Mouse (Mus musculus) forebrain, postnatal 0 days (tissue): ENCODE measurements around the gene Fggy. TPM values are rescaled to one million over a fixed set of nuclear protein-coding genes. Genes with fewer than 3 reads are reported as not detected.

Source experiments
- ATAC-seq: fragments of 200-750 bp; cut with Nextera tagmentation; 2 replicates; pipeline ENCODE4 v1.8.0; 2017; ENCODE audit warnings: mild to moderate bottlenecking, moderate library complexity
- DNase-seq: peaks from one replicate; pipeline ENCODE4 v3.0.0-alpha.2; 2015
- H3K27ac ChIP-seq: fragments of 300-500 bp; sonication (generic); 2 replicates; pipeline ENCODE4 v1.5.1; 2014; ENCODE audit warnings: low read depth, mild to moderate bottlenecking, antibody characterized with exemption, low read length, moderate library complexity, mixed read lengths
- H3K27me3 ChIP-seq: fragments of 300-500 bp; sonication (generic); 2 replicates; pipeline ENCODE4 v1.6.1; 2014; ENCODE audit warnings: mild to moderate bottlenecking, low read length, mixed read lengths; ENCODE audit not compliant: insufficient read depth
- H3K36me3 ChIP-seq: fragments of 300-500 bp; sonication (generic); 2 replicates; pipeline ENCODE4 v1.6.1; 2014; ENCODE audit warnings: mild to moderate bottlenecking, moderate library complexity; ENCODE audit not compliant: insufficient read depth
- H3K4me1 ChIP-seq: fragments of 300-500 bp; sonication (generic); 2 replicates; pipeline ENCODE4 v1.6.1; 2014; ENCODE audit warnings: antibody characterized with exemption; ENCODE audit not compliant: insufficient read depth
- H3K4me2 ChIP-seq: fragments of 300-500 bp; sonication (generic); 2 replicates; pipeline ENCODE4 v1.6.1; 2014; ENCODE audit warnings: low read depth, mild to moderate bottlenecking, moderate library complexity
- H3K4me3 ChIP-seq: fragments of 300-500 bp; sonication (generic); 2 replicates; pipeline ENCODE4 v1.5.1; 2014; ENCODE audit warnings: low read depth, low read length, mixed read lengths
- H3K9ac ChIP-seq: fragments of 300-500 bp; sonication (generic); 2 replicates; pipeline ENCODE4 v1.6.1; 2014; ENCODE audit warnings: mild to moderate bottlenecking
- H3K9me3 ChIP-seq: fragments of 300-500 bp; sonication (generic); 2 replicates; pipeline ENCODE4 v1.6.1; 2016; ENCODE audit warnings: low read length
- CTCF ChIP-seq: sonication (generic); IDR thresholded peaks from 2 replicates; pipeline ENCODE4 v1.5.1; 2016; ENCODE audit warnings: antibody characterized with exemption, control low read depth, low read depth
- WGBS: fragments of 180-500 bp; shearing (Covaris S2); extraction: QIAGEN DNeasy Blood & Tissue Kit; methylation state at CpG from one replicate; pipeline ENCODE4 v1.1.7; 2014; 5-methylcytosine and 5-hydroxymethylcytosine counted together
- polyA plus RNA-seq: library from polyadenylated mRNA; unstranded; fragments of >200 nt; fragmentation: Nextera tagmentation; extraction: Ambion mirVana; gene quantifications from 2 replicates; pipeline ENCODE4 v1.2.1, GENCODE M21; 2015
- total RNA-seq: library from RNA; depleted of rRNA; stranded (reverse); fragments of >200 nt; gene quantifications from 2 replicates; pipeline ENCODE4 v1.2.3, GENCODE M21; 2014

Gene Fggy
- total and polyA plus RNA-seq, 2 experiments from 2014 or later = 4.8 to 4.9 TPM

DNA sequence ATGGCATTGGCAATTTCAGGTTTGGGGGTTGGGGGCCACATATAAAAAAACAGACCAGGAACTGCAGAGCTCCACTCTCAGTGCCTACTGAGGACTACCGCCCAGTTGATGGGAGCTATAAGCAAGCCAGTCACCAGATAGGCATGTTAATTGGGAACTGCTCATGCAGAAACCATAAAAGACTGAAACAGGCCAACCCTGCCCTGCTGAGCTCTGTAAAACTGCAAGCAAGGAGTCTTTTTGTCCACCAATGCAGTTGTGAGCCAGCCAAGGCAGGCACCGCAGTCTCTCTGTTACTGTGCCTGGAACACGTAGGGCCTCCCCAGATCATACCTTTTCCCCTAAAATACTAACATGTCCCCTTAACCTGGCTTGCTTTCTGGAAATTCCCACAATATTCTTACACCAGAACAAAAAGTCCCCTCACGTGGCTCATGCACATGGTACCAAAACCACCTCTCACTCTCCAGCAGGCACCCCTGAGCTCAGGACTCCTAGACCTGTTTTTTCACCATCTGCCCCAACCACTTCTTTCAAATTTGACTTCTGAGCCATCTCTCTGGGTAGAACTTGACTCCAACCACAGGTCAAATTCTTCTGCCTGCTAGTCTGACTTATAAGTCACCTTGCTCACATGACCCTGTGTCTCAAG, 377.2 kb downstream of the Fggy start:
- DNase-seq (no peak), ATAC-seq (no peak)
- H3K9ac ChIP-seq = no peak overlapping the region
- no peaks in the 10 kb centered on the region for H3K36me3 ChIP-seq
- H3K27ac ChIP-seq = no peak overlapping the region
- no peaks in the 10 kb centered on the region for H3K4me1 ChIP-seq
- H3K27me3 ChIP-seq = no peaks in the 10 kb centered on the region
- H3K4me3 ChIP-seq = no peak overlapping the region
- no peak for TF ChIP-seq CTCF
- 47% methylated on average over 4 of the region's 4 CpGs for WGBS
- H3K4me2 ChIP-seq = no peak overlapping the region
- H3K9me3 ChIP-seq = no peaks in the 10 kb centered on the region

- Histone ChIP-seq H3K4me2 (no peak overlapping the region), H3K36me3 (no peaks in the 10 kb centered on the region), H3K27me3 (no peaks in the 10 kb centered on the region), H3K27ac (no peak overlapping the region), H3K9ac (no peak overlapping the region), H3K9me3 (no peaks in the 10 kb centered on the region), H3K4me1 (no peaks in the 10 kb centered on the region), H3K4me3 (no peak overlapping the region)
- no peak for TF ChIP-seq CTCF
- DNase-seq (no peak), ATAC-seq (no peak)
- WGBS = 67% methylated on average over 3 of the region's 3 CpGs
Measured at GRCm38 (mm10) chr4:95938701-95939100, 381.4 kb downstream of the Fggy start.

- Histone ChIP-seq H3K9ac (no peak overlapping the region), H3K27me3 (no peaks in the 10 kb centered on the region), H3K9me3 (no peaks in the 10 kb centered on the region), H3K36me3 (no peaks in the 10 kb centered on the region), H3K27ac (no peak overlapping the region), H3K4me2 (no peak overlapping the region), H3K4me3 (no peak overlapping the region), H3K4me1 (no peaks in the 10 kb centered on the region)
- DNase-seq (no peak), ATAC-seq (no peak)
- WGBS = 83% methylated on average over 1 of the region's 1 CpGs
- no peak for TF ChIP-seq CTCF
Measured at GRCm38 (mm10) chr4:95947896-95948295, 390.6 kb downstream of the Fggy start.

DNA sequence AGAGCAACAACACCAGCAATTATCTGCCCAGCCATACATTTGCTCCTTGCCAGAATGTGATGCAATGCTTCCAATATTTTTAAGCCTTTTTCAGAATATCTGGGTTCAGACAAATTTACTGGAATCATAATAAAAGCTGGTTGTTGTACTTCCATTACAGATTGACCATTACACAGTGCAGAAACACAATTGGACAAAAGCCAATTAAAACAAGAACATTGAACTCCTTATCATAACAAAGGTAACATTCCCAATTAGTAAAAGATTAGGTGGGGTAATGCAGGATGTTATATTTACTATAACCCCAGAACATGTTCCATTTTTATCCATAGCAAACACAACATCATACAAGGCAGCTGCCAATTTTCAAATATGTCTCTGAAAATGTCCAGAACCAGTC, 396.0 kb downstream of the Fggy start:
- no peak overlapping the region for H3K27ac ChIP-seq
- H3K4me2 ChIP-seq = no peak overlapping the region
- H3K36me3 ChIP-seq = no peaks in the 10 kb centered on the region
- no peak for TF ChIP-seq CTCF
- H3K9me3 ChIP-seq = no peaks in the 10 kb centered on the region
- no peaks in the 10 kb centered on the region for H3K4me1 ChIP-seq
- DNase-seq = no peak
- H3K4me3 ChIP-seq = no peak overlapping the region
- no peaks in the 10 kb centered on the region for H3K27me3 ChIP-seq
- H3K9ac ChIP-seq = no peak overlapping the region
- no peak for ATAC-seq

DNA sequence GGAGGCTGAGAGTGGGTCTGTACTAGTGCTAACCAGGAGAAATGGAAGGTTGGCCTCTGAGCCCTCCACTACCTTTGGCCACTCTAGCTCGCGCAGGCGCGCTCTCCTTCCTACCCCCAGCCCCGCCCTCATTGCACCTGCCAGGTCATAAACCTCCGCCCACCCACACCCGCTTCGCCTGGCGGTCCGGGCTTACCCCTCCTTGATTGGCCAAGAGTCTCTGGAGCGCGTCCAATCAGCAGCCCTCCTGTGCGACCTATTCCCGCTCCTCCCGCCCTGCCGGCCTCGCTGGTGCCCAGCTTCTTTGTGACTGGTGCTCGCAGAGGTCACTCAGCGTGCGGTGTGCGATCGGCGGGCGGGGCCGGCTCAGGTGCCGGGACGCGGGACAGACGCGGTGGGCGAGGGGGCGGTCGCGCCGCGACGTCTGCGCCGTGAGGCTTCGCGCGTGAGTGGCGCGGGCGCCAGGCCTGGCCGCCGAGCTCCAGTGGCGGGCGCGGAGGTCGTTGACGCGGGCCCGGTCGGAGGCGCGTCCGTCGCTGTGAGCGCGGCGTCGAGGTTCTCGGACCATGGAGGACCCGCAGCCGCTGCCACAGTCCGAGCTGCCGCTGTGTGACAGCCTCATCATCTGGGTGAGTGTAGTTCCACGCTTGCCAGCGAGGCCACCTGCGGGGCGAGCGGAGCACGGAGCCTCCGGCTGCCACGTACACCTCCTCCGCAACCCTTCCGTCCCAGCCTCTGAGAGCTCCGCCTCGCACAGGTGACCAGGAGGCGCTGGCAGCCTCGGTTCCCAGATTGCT, 409.8 kb downstream of the Fggy start, which contains the start of gene Hook1:
Gene Hook1, plus strand, starts transcription at position 313 of the 797 bp plus-strand sequence.
- Histone ChIP-seq H3K27ac (peak within 1 kb of the TSS; percentile 83), H3K4me3 (peak within 1 kb of the TSS; percentile 73), H3K36me3 (no peaks in the 10 kb centered on the region), H3K9ac (peak within 1 kb of the TSS; percentile 87), H3K9me3 (no peaks in the 10 kb centered on the region), H3K4me1 (no peaks in the 10 kb centered on the region), H3K4me2 (peak within 1 kb of the TSS; percentile 82), H3K27me3 (no peaks in the 10 kb centered on the region)
- 2% methylated on average over 81 of the region's 82 CpGs for WGBS
- TF ChIP-seq CTCF = no peak
- ATAC-seq = peak; percentile 97
- peak; percentile 95 for DNase-seq
